Mouse (Mus musculus) kidney, embryonic 14.5 days (tissue): ENCODE results near the gene Mafk. TPM values are rescaled to one million over a fixed set of nuclear protein-coding genes. Genes with fewer than 3 reads are reported as not detected.
"Not testable (repeated sequence)": the region's sequence is repeated elsewhere in the genome, so short reads cannot be mapped to it uniquely, and the experiment has no call there.

Experiments
- ATAC-seq: fragments of 200-750 bp; cut with Nextera tagmentation; 2 replicates; pipeline ENCODE4 v1.8.0; 2017; ENCODE audit warnings: moderate number of reproducible peaks, mild to moderate bottlenecking, moderate TSS enrichment, moderate library complexity; ENCODE audit not compliant: low FRiP score, low TSS enrichment
- H3K27ac ChIP-seq: fragments of 300-500 bp; sonication (generic); 2 replicates; pipeline ENCODE4 v1.5.1; 2014; ENCODE audit warnings: low read depth, mild to moderate bottlenecking, low read length, moderate library complexity, mixed read lengths
- H3K27me3 ChIP-seq: fragments of 300-500 bp; sonication (generic); 2 replicates; pipeline ENCODE4 v1.6.1; 2014; ENCODE audit warnings: mild to moderate bottlenecking, low read length; ENCODE audit not compliant: control insufficient read depth, insufficient read depth
- H3K36me3 ChIP-seq: fragments of 300-500 bp; sonication (generic); 2 replicates; pipeline ENCODE4 v1.6.1; 2014; ENCODE audit warnings: low read length, mixed read lengths; ENCODE audit not compliant: control insufficient read depth, insufficient read depth
- H3K4me1 ChIP-seq: fragments of 300-500 bp; sonication (generic); 2 replicates; pipeline ENCODE4 v1.6.1; 2014; ENCODE audit warnings: low read length, mixed read lengths; ENCODE audit not compliant: control insufficient read depth, insufficient read depth
- H3K4me2 ChIP-seq: fragments of 300-500 bp; sonication (generic); replicated peaks from 2 replicates; pipeline ENCODE4 v1.6.1; 2014; ENCODE audit warnings: low read depth, mild to moderate bottlenecking, low read length
- H3K4me3 ChIP-seq: fragments of 300-500 bp; sonication (generic); 2 replicates; pipeline ENCODE4 v1.5.1; 2014; ENCODE audit warnings: mild to moderate bottlenecking, low read length
- H3K9ac ChIP-seq: fragments of 300-500 bp; sonication (generic); 2 replicates; pipeline ENCODE4 v1.6.1; 2014; ENCODE audit warnings: low read depth, mild to moderate bottlenecking, low read length, moderate library complexity
- H3K9me3 ChIP-seq: fragments of 300-500 bp; sonication (generic); 2 replicates; pipeline ENCODE4 v1.6.1; 2016; ENCODE audit warnings: low read length; ENCODE audit not compliant: control insufficient read depth
- WGBS: fragments of 180-500 bp; shearing (Covaris S2); extraction: QIAGEN DNeasy Blood & Tissue Kit; methylation state at CpG from one replicate; pipeline ENCODE4 v1.1.7; 2014; 5-methylcytosine and 5-hydroxymethylcytosine counted together
- polyA plus RNA-seq: library from polyadenylated mRNA; unstranded; fragments of >200 nt; fragmentation: Nextera tagmentation; extraction: Ambion mirVana; gene quantifications from 2 replicates; pipeline ENCODE4 v1.2.1, GENCODE M21; 2014

Gene Mafk
- 2.5 and 5.3 TPM in 2 replicates for polyA plus RNA-seq

- peak within 1 kb of the TSS; percentile 87 for H3K4me3 ChIP-seq
- peak within 1 kb of the TSS; percentile 55; the same call in 1 of the 2 replicates for H3K27ac ChIP-seq
- H3K4me2 ChIP-seq = peak within 1 kb of the TSS; percentile 100
- peaks cover 9% of the 10 kb centered on the region for H3K4me1 ChIP-seq
- H3K9ac ChIP-seq = peak within 1 kb of the TSS; percentile 77
- no peaks in the 10 kb centered on the region for H3K36me3 ChIP-seq
- ATAC-seq = peak; percentile 91
- H3K27me3 ChIP-seq = no peaks in the 10 kb centered on the region
- H3K9me3 ChIP-seq = no peaks in the 10 kb centered on the region
- WGBS = under 1% methylated on average over 82 of the region's 92 CpGs
These were observed at the start of gene Mafk for GRCm38 (mm10) chr5:139791227-139792158. Mafk (plus strand) TSS chr5:139791513.

GRCm38 (mm10) chr5:139742640-139743039, 48.7 kb upstream of the Mafk start:
- not testable (repeated sequence) for H3K27me3 ChIP-seq, H3K4me3 ChIP-seq, H3K4me1 ChIP-seq, H3K4me2 ChIP-seq, H3K36me3 ChIP-seq, ATAC-seq, H3K9ac ChIP-seq, H3K9me3 ChIP-seq, H3K27ac ChIP-seq
- WGBS = 34% methylated on average over 3 of the region's 3 CpGs

GRCm38 (mm10) chr5:139745771-139746170, 45.5 kb upstream of the Mafk start:
- no peaks in the 10 kb centered on the region for H3K9me3 ChIP-seq
- peak; percentile 88 for ATAC-seq
- WGBS = 5% methylated on average over 3 of the region's 3 CpGs
- no peak overlapping the region for H3K27ac ChIP-seq
- no peak overlapping the region for H3K9ac ChIP-seq
- peaks cover 4% of the 10 kb centered on the region for H3K4me1 ChIP-seq
- no peak overlapping the region for H3K4me3 ChIP-seq
- H3K4me2 ChIP-seq = no peak overlapping the region
- H3K36me3 ChIP-seq = peaks cover 7% of the 10 kb centered on the region
- no peaks in the 10 kb centered on the region for H3K27me3 ChIP-seq

GRCm38 (mm10) chr5:139749413-139750125, 41.7 kb upstream of the Mafk start:
- no peaks in the 10 kb centered on the region for H3K9me3 ChIP-seq
- no peaks in the 10 kb centered on the region for H3K27me3 ChIP-seq
- H3K4me2 ChIP-seq = no peak overlapping the region
- peaks cover 34% of the 10 kb centered on the region for H3K36me3 ChIP-seq
- no peak overlapping the region for H3K27ac ChIP-seq
- no peak for ATAC-seq
- 91% methylated on average over 16 of the region's 16 CpGs for WGBS
- H3K4me1 ChIP-seq = no peaks in the 10 kb centered on the region
- no peak overlapping the region for H3K9ac ChIP-seq
- H3K4me3 ChIP-seq = no peak overlapping the region

- Histone ChIP-seq H3K9ac (no peak overlapping the region), H3K4me3 (no peak overlapping the region), H3K4me1 (no peaks in the 10 kb centered on the region), H3K36me3 (peaks cover 44% of the 10 kb centered on the region), H3K9me3 (no peaks in the 10 kb centered on the region), H3K27ac (no peak overlapping the region), H3K4me2 (no peak overlapping the region), H3K27me3 (no peaks in the 10 kb centered on the region)
- ATAC-seq = no peak
These were observed 40.8 kb upstream of the Mafk start for GRCm38 (mm10) chr5:139750535-139750934.

- WGBS = 29% methylated on average over 12 of the region's 12 CpGs
- Histone ChIP-seq H3K4me1 (no peaks in the 10 kb centered on the region), H3K9me3 (no peaks in the 10 kb centered on the region), H3K4me3 (no peak overlapping the region), H3K27ac (no peak overlapping the region), H3K36me3 (peaks cover 84% of the 10 kb centered on the region), H3K4me2 (no peak overlapping the region), H3K27me3 (no peaks in the 10 kb centered on the region), H3K9ac (no peak overlapping the region)
- peak; percentile 11; the same call in 1 of the 2 replicates for ATAC-seq
These were observed 36.6 kb upstream of the Mafk start for GRCm38 (mm10) chr5:139754753-139755152.

- Histone ChIP-seq H3K4me3 (no peak overlapping the region), H3K9ac (no peak overlapping the region), H3K36me3 (peaks cover 89% of the 10 kb centered on the region), H3K27me3 (no peaks in the 10 kb centered on the region), H3K27ac (no peak overlapping the region), H3K9me3 (no peaks in the 10 kb centered on the region), H3K4me2 (no peak overlapping the region), H3K4me1 (no peaks in the 10 kb centered on the region)
- ATAC-seq = no peak
- WGBS = 95% methylated on average over 12 of the region's 12 CpGs
These were observed 35.2 kb upstream of the Mafk start for GRCm38 (mm10) chr5:139756135-139756534.

GRCm38 (mm10) chr5:139756586-139756985, 34.7 kb upstream of the Mafk start:
- Histone ChIP-seq H3K36me3 (peaks cover 89% of the 10 kb centered on the region), H3K9ac (no peak overlapping the region), H3K27ac (no peak overlapping the region), H3K4me1 (no peaks in the 10 kb centered on the region), H3K4me2 (no peak overlapping the region), H3K9me3 (no peaks in the 10 kb centered on the region), H3K4me3 (no peak overlapping the region), H3K27me3 (no peaks in the 10 kb centered on the region)
- 97% methylated on average over 2 of the region's 2 CpGs for WGBS
- ATAC-seq = no peak

- no peaks in the 10 kb centered on the region for H3K27me3 ChIP-seq
- no peak overlapping the region for H3K9ac ChIP-seq
- no peaks in the 10 kb centered on the region for H3K9me3 ChIP-seq
- 91% methylated on average over 16 of the region's 16 CpGs for WGBS
- no peak overlapping the region for H3K4me3 ChIP-seq
- H3K4me2 ChIP-seq = no peak overlapping the region
- no peaks in the 10 kb centered on the region for H3K4me1 ChIP-seq
- no peak overlapping the region for H3K27ac ChIP-seq
- no peak for ATAC-seq
- peaks cover 90% of the 10 kb centered on the region for H3K36me3 ChIP-seq
These were observed 33.2 kb upstream of the Mafk start for GRCm38 (mm10) chr5:139758096-139758495.
